Mouse (Mus musculus): ENCODE data around the gene Dnttip1.
"Not testable (repeated sequence)": the region's sequence is repeated elsewhere in the genome, so short reads cannot be mapped to it uniquely, and the experiment has no call there.

Dnttip1 gene

DNA sequence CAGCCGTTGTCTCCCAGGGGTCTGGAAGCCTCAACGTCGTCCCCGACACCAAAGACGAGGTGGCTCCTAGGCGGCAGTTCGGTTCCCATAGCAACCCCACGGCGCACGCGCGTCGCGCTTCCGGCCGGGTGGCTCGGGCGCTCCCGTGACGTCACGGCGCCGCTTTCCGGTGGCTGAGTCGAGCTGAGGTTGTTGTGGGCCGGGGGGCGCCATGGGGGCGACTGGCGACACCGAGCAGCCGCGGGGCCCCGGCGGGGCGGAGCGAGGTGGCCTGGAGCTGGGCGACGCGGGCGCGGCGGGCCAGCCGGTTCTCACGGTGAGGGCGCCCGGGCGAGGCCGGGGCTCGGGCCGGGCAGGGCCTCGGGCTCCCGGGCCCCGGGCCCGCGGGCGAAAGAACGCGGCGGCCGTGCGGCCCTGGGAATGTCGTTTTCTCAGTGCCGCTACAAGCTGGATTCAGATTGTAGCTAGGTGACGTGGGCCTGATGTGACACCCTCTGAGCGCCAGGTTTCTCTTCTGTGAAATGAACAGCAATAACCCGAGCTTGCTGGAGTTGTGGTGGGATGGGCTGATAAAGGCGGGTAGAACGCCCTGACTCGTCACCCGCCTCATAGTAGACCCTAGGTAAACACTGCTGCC lies at the start of gene Dnttip1, which contains the start of gene Wfdc3:
Gene Dnttip1, plus strand, starts transcription at position 141 of the 637 bp plus-strand sequence.
Gene Wfdc3, minus strand, starts transcription at position 89 of the 637 bp plus-strand sequence.
- peak; percentile 71 for DNase-seq (ENCODE audit: low spot score)

DNA sequence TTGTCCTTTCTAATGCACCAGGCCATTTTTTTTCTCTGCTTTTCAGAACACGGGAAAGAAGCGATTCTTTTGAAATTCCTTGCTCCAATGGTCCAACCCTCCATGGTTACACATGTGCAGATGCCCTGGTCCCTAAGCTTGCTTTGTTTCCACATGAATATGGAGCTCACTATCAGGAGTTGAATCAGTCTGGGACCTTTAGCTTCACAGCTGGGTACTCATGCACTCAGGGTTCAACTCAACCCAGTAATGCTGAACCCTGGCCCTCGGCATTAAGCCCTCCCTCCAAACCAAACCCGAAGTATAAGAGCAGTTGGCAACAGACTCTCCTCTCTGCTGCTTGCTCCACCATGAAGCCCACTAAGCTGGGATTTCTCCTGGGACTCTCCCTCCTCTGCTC lies 47.6 kb upstream of the Dnttip1 start, which contains the start of gene Spint4:
Gene Spint4, plus strand, starts transcription at position 301 of the 400 bp plus-strand sequence.
- DNase-seq (ENCODE audit: low spot score) = no peak

DNA sequence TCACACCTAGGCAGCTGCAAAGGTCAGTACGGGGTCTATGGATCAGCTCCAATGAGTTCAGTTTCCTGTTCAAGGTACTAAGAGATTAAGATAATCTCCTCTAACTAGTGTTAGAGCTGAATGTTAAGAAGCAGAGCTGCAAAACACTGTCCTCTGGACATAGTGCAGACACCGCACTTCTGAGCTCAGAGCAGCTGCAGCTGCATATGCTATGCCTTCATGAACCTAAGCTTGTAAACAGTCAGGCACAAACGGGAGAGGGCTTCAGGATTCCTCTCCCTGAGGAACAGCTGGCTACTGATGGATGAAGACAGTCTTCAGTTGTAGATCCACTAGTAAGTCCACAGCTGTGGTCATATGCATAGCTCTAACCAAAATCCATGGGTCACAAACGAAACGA lies 44.8 kb upstream of the Dnttip1 start:
- DNase-seq (ENCODE audit: low spot score) = no peak

DNA sequence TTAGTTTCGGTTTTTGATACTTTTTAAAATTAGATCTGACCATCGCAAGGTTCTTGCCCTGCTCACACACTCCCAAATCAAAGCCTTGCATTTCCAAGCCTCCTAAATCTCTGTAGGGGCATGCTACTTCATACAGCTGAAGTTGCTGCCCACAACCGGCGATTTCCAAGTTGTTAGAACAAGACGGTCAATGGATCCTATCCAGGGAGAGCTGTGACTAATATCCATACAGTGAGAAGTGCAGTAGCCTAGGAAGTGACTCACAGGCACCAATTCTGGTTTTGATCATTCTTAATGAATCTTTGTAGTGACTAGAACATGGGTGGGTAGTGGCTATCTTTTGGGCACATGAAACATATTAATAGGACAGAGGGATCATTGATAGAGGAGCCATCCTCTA lies 44.0 kb upstream of the Dnttip1 start:
- no peak for DNase-seq (ENCODE audit: low spot score)

DNA sequence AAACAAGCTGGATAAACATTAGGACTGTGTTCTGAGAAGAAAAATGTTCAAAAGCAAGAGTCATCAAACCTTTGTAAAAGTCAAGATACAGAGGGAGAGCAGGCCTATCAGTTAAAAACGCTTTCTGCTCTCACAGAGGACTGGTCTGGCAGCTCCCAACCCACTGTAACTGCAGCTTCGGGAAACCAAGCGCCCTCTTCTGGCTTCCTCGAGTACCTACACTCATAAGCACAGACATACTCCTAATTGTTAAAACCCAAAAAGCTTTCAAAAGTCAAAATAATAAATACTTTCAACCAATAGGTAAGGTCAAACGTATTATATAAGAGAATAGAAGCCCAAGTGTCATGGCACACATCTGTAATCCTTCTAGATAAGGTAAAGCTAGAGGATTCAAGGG lies 41.5 kb upstream of the Dnttip1 start:
- DNase-seq (ENCODE audit: low spot score) = no peak

DNA sequence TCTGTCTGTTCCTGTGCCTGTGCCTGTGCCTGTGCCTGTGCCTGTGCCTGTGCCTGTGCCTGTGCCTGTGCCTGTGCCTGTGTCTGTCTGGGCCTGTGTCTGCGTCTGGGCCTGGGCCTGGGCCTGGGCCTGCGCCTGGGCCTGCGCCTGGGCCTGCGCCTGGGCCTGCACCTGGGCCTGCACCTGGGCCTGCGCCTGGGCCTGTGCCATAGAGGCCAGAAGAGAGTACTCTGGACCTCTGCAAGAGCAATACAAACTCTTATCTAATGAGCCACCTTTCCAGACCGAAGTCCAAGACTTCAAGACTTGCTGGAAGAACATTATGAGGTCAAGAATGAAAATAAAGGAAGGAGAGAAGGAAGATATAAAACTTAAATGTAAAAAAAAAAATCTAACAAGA lies 40.5 kb upstream of the Dnttip1 start:
- DNase-seq (ENCODE audit: low spot score) = no peak

DNA sequence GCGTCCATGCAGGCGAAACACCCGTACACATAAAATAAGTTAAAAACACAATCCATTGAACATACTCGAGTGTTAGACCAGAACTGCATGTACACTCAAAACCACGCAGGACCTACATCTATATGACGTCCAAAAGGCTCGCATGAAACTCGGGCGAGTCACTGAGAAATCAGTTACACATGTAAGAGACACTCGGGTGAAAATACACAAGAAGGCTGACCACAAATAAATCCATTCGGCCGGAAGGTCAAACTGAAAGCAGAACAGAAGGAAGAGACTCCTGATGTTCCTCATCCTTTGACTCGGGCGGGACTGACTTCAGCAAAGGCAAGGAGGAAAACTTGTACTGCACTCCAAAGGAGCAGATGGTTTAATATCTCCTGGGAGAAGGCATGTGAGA lies 39.8 kb upstream of the Dnttip1 start:
- no peak for DNase-seq (ENCODE audit: low spot score)

DNA sequence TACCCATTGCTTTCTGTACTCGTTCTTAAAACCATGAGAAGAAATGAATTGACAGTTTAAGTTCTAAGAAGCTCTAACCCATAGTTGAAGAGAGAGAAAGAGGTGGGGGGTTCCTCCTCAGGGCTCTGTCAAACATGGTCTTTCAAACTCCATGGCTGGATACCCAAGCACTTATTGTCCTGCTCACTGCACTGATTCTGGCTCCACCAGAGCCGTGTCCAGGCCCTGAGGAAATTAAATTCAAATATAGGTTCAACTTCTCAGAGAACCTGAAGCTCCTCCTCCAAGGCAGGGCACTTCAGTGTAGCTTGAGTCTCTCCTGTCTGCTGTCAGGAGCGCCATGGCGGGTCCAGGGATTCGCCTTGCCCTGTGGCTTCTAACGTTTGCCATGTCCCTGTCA lies 30.8 kb upstream of the Dnttip1 start, which contains the start of gene Spint5:
Gene Spint5, plus strand, starts transcription at position 301 of the 400 bp plus-strand sequence.
- DNase-seq (ENCODE audit: low spot score) = no peak

DNA sequence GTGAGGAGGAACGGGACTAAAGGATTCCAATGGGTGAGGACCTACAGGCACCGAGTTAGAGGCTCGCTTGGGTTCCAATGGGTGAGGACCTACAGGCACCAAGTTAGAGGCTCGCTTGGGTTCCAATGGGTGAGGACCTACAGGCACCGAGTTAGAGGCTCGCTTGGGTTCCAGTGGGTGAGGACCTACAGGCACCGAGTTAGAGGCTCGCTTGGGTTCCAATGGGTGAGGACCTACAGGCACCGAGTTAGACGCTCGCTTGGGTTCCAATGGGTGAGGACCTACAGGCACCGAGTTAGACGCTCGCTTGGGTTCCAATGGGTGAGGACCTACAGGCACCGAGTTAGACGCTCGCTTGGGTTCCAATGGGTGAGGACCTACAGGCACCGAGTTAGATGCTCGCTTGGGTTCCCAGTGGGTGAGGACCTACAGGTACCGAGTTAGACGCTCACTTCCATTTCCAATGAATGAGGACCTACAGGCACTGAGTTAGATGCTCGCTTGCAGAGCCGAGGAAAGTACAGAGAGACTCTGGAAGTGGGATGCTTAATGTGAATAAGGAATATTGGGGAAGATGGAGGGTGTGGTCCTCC lies 29.5 kb upstream of the Dnttip1 start:
- not testable (repeated sequence) for DNase-seq (ENCODE audit: low spot score)

DNA sequence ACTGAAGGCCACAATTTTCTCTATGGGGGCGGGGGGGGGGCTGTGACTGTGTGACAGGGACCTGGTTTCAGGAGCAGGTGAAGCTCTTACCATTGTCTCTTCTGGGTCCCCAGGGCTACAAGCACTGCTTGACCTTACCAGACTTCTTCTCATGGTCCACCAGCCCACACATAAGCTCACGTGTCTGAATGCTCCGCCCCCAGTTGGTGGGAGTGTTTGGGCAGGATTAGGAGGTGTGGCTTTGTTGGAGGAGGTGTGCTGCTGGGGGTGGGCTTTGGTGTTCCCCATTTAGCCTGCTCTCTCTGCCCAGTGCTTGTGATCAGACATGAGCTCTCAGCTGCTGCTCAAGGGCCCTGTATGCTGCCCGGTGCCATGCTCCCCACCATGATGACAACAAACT lies 22.5 kb upstream of the Dnttip1 start:
- no peak for DNase-seq (ENCODE audit: low spot score)

DNA sequence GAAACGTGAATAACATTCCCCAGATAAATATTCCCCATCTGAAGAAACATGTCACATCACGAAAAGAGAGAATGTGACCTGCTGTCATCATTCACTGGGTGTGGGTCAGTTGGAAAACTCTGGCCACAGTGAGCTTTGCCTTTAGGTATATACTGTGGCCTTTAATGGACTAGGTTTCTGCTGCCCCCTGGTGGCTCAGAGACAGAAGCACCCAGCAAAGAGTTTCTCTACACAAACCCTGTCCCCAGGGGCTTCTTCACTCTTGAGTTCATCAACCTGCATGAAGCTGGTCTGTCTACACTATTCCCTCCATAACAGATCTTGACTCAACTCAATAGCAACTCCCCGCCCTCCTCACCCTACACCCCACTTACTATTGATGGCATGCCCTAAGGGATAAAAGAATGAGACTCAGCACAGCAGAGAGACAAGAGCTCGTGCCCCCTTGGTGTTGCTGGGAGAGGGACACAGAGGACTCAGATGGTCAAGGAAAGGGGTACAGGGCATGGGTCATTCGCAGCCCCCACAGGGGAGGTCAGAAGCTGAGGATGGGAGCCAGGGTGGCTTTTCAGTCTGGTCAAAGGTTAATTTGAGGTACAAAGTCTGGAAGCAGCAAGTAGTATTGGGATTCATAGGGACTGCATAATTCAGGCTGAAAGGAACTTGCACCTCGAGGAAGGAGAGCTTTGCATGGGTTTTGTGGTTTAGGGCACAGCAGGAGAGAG lies 19.7 kb upstream of the Dnttip1 start:
- DNase-seq (ENCODE audit: low spot score) = peak; percentile 40

DNA sequence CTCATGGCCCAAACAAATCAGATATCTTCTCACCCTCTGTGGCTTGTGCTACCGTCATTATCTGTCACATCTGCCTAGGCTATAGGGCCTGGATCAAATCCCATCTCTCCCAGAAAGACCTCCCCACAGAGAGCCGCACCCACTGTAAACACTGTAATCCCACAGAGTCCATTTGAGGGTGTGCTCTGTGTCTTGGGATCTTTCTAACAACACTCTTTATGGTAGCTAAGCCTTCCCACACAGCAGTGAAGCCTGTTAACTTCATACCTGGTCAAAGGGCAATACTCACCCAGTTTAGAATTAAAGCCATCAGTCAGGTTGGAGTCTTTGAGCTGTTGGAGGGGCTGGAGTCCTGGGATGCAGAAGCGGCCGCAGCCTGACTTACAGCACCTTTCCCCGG lies 14.1 kb upstream of the Dnttip1 start:
- no peak for DNase-seq (ENCODE audit: low spot score)

DNA sequence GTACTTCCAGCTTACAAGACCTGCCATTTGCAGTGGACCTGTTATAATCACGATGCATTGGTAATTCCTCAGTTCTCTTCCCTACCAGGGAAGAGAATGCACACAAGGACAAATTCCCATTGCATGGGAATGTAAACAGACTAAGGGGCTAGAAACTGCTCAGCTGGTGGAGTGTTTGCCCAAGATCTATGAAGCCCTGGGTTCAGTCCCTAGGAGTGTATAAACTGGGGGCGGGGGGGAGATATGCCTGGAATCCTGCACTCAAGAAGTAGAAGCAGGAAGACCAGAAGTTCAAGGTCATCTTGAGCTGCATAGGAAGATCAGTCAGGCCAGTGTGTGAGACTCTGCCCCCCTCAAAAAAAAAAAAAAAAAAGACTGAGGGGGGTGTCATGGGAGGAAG lies 12.5 kb upstream of the Dnttip1 start:
- DNase-seq (ENCODE audit: low spot score) = no peak

DNA sequence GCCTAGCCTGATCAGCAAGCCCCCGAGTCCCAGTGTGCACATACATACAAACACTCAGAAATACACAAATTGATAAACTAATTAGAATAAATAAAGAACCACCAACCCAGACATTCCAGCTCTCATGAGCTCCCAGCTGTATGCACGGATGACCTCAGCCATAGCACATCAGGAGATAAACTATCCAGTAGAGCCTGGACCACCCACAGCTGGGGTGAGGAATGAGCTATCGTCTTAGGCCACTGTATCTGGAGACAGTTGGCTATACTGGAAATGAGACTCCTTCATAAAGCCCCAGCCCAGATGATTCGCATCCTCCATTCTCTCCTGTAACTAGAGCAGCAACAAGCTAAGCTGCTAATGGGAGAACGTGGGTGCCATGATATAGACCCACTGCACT lies 10.9 kb upstream of the Dnttip1 start:
- DNase-seq (ENCODE audit: low spot score) = no peak

DNA sequence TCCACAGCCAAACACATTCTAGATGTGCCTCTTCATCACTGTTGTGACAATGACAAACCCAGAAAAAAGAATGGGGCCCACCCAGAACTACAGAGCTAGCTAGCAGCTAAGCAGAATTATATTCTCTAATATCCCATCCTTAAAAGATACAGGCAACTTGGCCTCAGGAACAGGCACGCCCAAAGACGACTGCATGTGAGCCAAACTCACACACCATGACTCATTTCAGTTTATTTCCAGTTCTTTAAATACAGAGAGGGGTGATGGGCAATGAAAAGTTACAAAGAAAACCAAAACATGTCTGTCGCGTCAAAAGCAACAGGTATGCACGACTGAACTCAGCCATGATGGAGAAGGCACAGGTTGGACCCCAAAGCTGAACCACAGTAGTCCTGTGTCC lies 10.3 kb upstream of the Dnttip1 start:
- no peak for DNase-seq (ENCODE audit: low spot score)

DNA sequence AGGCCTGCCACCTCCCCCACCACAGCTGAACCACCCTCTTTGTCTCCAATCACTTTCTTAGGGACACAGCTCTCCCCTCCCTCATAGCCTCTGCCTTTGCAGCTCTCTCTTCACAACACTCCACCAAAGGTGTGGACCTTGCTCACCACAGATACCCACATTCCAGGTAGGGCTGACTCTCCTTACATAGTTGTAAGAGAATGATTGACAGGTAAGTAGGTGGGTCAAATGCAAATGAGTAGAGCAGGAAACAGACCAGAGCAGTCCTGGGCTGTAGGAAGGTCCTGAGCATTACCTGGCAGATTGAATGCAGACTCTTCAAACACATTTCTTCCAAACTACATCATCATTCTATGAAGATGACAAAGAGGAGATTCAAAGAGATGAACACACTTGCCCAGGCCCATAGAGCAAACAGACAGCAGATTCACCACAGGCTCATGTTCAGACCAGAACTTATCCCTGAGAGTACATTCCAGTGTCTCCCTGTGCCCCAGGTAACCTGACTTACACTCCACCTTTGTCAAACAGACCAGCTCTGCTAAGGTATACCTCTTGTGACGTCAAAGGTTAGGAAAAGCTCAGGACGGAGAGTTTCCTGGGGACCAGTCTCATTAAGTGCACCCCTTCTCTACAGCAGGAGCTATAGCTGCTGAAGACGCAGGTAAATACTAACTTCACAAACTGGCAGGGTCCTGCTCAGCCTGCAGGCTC lies 8.2 kb upstream of the Dnttip1 start:
- DNase-seq (ENCODE audit: low spot score) = no peak

DNA sequence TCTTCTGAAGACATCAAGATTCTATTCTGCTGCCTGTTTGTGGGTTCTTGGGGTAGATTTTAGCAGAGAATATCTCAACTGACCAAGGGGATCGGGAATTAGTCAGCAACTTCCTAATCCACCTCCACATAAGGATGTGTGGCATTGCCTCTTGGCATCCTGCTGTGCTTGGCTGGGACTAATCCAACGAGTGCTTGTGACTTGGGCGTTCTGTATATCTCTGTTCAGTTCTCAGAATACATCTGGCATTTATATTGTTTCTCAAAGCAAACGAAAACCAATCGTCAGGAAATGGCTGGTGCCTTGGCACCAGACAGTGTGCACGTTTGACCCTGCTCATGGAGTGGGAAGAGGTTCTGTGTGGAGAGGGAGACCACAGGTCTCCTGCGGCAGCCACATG lies 5.9 kb upstream of the Dnttip1 start:
- no peak for DNase-seq (ENCODE audit: low spot score)

DNA sequence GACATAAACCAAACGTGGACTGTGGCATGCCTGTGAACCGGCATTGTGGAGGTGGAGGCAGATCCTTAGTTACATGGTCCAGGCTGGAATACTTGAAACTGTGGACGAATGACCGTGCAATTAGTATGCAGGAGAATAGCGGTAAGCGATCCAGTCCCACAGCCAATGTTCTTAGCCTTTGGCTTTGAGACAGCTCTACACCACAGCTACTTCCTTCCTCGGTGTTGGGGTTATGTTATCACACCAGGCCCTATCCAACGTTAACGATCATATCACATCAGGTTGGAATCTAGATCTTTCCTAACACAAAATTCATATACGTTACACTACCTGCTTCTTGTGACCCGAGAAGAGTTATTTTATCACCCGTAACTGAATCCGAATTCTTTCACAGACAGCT lies 796 bp upstream of the Dnttip1 start:
- no peak for DNase-seq (ENCODE audit: low spot score)

DNA sequence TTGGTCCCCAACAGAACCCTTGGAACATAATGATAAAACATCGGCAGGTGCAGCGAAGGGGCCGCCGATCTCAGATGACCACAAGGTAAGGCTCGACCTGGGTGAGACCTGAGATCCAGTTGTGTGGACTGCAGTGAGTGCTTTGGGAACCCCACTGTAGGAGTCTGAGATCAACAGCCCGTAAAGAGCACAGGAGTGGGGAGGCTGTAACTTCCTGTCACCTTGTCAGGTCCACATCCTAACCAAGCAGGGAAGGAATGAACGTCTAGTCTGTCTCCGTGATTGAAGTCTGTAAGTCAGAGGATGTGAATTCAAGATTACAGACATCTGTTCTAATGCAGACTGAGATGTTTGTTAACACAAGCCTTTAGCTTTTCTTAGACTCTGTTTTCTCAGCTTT lies 910 bp downstream of the Dnttip1 start:
- DNase-seq (ENCODE audit: low spot score) = no peak

DNA sequence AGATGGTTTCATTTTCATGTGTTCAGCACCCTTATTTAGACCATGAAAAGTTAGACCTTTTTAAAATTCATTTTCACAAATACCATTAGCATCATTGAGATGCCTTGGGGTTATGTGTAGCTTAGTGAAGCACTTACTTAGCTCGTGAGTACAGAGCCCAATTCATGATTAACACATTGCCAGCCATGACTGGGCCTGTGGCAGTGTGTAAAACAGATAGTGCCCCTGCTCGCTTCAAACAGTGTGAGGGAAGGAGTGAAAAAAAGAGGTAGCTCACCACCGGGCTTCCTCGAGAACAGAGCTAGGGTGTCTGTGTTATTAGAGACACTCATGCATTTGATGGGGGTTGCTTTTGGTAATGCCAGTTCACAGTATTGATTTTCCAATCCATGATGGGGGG lies 2.4 kb downstream of the Dnttip1 start:
- no peak for DNase-seq (ENCODE audit: low spot score)

DNA sequence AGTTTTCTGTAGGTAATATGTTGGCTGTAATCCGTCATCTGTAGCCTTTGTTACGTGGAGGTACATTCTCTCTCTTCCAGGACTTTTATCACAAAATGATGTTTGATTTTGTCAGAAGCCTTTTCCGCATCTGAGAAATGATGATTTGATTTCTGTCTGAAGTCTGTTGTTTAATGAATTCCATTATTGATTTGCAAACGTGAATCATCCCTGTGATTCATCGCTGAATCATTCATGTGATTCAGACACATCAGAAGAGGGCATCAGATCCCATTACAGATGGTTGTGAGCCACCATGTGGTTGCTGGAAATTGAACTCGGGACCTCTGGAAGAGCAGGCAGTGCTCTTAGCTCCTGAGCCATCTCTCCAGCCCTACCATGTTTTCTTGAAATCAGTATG lies 3.2 kb downstream of the Dnttip1 start:
- no peak for DNase-seq (ENCODE audit: low spot score)

DNA sequence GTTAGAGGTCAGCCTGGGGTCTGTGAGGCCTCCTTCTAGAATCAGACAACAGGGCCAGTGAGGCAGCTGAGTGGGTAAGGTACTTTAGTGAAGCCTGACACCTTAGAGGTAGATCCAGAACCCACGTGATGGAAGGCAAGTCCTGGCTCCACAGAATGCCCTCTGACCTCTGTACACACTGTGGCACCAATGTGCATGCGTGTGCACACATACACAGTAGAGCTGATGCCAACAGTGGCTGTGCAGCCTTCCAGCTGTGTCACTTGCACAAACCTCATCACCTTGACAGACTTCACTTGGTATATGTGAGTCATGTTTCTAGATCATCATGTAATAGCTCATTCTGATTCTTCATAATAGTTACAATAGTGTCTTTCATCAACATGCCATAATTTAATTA lies 6.7 kb downstream of the Dnttip1 start:
- no peak for DNase-seq (ENCODE audit: low spot score)

DNA sequence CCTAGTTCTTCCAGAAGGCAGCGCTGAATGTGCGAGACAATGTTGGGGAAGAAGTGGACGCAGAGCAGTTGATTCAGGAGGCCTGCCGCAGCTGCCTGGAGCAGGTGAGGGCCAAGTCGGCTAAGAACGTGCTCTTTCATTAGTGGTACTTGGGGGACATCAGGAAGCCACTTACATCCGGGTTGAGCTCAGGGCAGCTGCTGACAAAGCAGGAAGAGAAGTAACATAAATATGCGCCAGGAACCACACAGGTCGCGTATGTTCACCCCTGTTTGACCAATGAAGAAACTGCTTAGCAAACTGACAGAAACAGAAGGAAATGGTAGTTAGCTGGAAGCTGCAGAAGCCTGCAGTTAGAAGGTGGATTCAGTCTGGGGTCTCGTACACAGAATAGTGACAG lies 8.3 kb downstream of the Dnttip1 start:
- DNase-seq (ENCODE audit: low spot score) = no peak

All from layer of hippocampus, adult 9-10 months (tissue).